Mouse (Mus musculus): ENCODE data around the gene Ccn5. TPM values are rescaled to one million over a fixed set of nuclear protein-coding genes. Genes with fewer than 3 reads are reported as not detected.

Gene Ccn5
- polyA plus RNA-seq, 1 experiment from 2014 or later, result 0.29 TPM

Other genes starting within 250 kb of the Ccn5 start
- 40.9 and 45.1 TPM in 2 replicates for gene Ttpal, start 218.5 kb upstream of the Ccn5 start, polyA plus RNA-seq (2015; fragmentation: Nextera tagmentation; extraction: Ambion mirVana)
- gene Serinc3, start 175.7 kb upstream of the Ccn5 start, polyA plus RNA-seq (2015; fragmentation: Nextera tagmentation; extraction: Ambion mirVana), result 27.8 and 31.2 TPM in 2 replicates
- 131 and 134 TPM in 2 replicates for gene Pkig, start 162.5 kb upstream of the Ccn5 start, polyA plus RNA-seq (2015; fragmentation: Nextera tagmentation; extraction: Ambion mirVana)
- 9.4 and 10.9 TPM in 2 replicates for gene Ada, start 70.6 kb upstream of the Ccn5 start, polyA plus RNA-seq (2015; fragmentation: Nextera tagmentation; extraction: Ambion mirVana)
- gene Kcnk15, start 32.8 kb downstream of the Ccn5 start, polyA plus RNA-seq (2015; fragmentation: Nextera tagmentation; extraction: Ambion mirVana), result not detected in 2 replicates
- gene Rims4, start 97.8 kb downstream of the Ccn5 start, polyA plus RNA-seq (2015; fragmentation: Nextera tagmentation; extraction: Ambion mirVana), result 0.25 and 0.29 TPM in 2 replicates
- gene Ywhab, start 174.1 kb downstream of the Ccn5 start, polyA plus RNA-seq (2015; fragmentation: Nextera tagmentation; extraction: Ambion mirVana), result 338 and 342 TPM in 2 replicates
- 3.2 and 3.7 TPM in 2 replicates for gene Pabpc1l, start 204.6 kb downstream of the Ccn5 start, polyA plus RNA-seq (2015; fragmentation: Nextera tagmentation; extraction: Ambion mirVana)
- 17.5 and 20.1 TPM in 2 replicates for gene Stk4, start 249.5 kb downstream of the Ccn5 start, polyA plus RNA-seq (2015; fragmentation: Nextera tagmentation; extraction: Ambion mirVana)

Measured in limb, embryonic 13.5 days (tissue).